Mouse (Mus musculus): ENCODE measurements around the gene Atg13. TPM values are rescaled to one million over a fixed set of nuclear protein-coding genes. Genes with fewer than 3 reads are reported as not detected.

The Atg13 gene
- total and polyA plus RNA-seq, 3 experiments = 5.8 to 20.7 (median 8.5) TPM

DNA sequence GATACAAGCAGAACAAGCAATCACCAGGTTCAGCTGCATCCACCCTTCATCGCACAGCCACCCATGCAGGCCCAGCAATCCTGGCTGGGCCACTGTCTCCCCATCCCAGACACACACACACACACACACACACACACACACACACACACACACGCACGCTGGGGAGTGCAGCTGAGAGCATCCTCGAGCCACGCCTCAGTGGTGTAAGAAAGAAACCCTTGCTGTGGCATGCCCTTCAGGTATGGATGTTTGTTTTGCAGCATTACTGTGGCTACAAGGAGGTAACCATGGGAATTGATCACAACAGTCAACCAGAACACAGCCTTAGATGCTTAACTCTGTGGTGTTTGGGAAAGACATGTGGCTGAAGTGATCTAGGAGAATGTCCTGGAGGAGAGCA lies 78.1 kb downstream of the Atg13 start:
- Histone ChIP-seq H3K27ac (ENCODE audit: insufficient read depth, low read depth) (no peak overlapping the region), H3K27me3 (replicated peaks) (peaks cover 2% of the 10 kb centered on the region), H3K79me2 (replicated peaks; ENCODE audit: control insufficient read depth, extremely low read depth, insufficient read depth, poor library complexity, severe bottlenecking) (no peaks in the 10 kb centered on the region), H3K4me1 (ENCODE audit: control insufficient read depth in 1 of 2, insufficient read depth in 2 of 2) (peaks cover 7 to 22% of the 10 kb centered on the region in 2 experiments; a peak in 3 of 4 replicates), H3K4me3 (replicated peaks in 1 of 3; ENCODE audit: low read depth in 2 of 3, low read length in 2 of 3, poor library complexity in 1 of 3) (no peak overlapping the region), H3K36me3 (replicated peaks in 1 of 2; ENCODE audit: control insufficient read depth in 1 of 2, insufficient read depth in 1 of 2, low read length in 1 of 2) (no peaks in the 10 kb centered on the region), H3K9ac (ENCODE audit: insufficient read depth, low read depth) (no peak overlapping the region), H3K9me3 (replicated peaks; ENCODE audit: low read length) (no peaks in the 10 kb centered on the region), H3K4me2 (ENCODE audit: insufficient read depth, low read depth, poor library complexity, severe bottlenecking) (no peak overlapping the region)
- TF ChIP-seq ELF1 (IDR thresholded peaks at IDR 0.05; ENCODE audit: low read depth, low read length) (no peak), E2F4 (IDR thresholded peaks at IDR 0.05; ENCODE audit: insufficient replicate concordance, low read depth, low read length) (no peak), RCOR1 (conservative IDR thresholded peaks at IDR 0.05; ENCODE audit: low read depth, low read length) (no peak), CHD1 (IDR thresholded peaks at IDR 0.05; ENCODE audit: low read depth, low read length) (no peak), TBP (conservative IDR thresholded peaks at IDR 0.05; ENCODE audit: low read depth, low read length) (no peak), HCFC1 (IDR thresholded peaks at IDR 0.05; ENCODE audit: low read depth, low read length) (no peak), IRF4 (IDR thresholded peaks at IDR 0.05; ENCODE audit: low read depth, low read length) (no peak), RAD21 (IDR thresholded peaks at IDR 0.05; ENCODE audit: low read depth, low read length) (no peak), MAX (IDR thresholded peaks at IDR 0.05; ENCODE audit: low read length) (no peak), MAFK (IDR thresholded peaks at IDR 0.05; ENCODE audit: insufficient replicate concordance, low read length) (no peak), JUND (conservative IDR thresholded peaks at IDR 0.05; ENCODE audit: low read depth, low read length) (no peak), ETS1 (conservative IDR thresholded peaks at IDR 0.05; ENCODE audit: low read depth, low read length) (no peak), UBTF (IDR thresholded peaks at IDR 0.05; ENCODE audit: low read depth, low read length) (no peak), ZC3H11A (IDR thresholded peaks at IDR 0.05; ENCODE audit: low read depth, low read length) (no peak), CHD2 (IDR thresholded peaks at IDR 0.05; ENCODE audit: low read length) (no peak), MAZ (IDR thresholded peaks at IDR 0.05; ENCODE audit: low read depth, low read length) (no peak), NELFE (IDR thresholded peaks at IDR 0.05; ENCODE audit: low read depth, low read length) (no peak)
- dilution Hi-C loops (cut with MboI; ENCODE audit: extremely low pct_ligation_motif_present, extremely low pct_unique_long_range_greater_than_20kb, low sequenced_read_pairs) = no loop called here
- in situ Hi-C loops (cut with MboI; ENCODE audit: low pct_ligation_motif_present, low pct_unique_long_range_greater_than_20kb, low sequenced_read_pairs) = no loop called here
- no peak for DNase-seq (ENCODE audit: extremely low read depth)

GRCm38 (mm10) chr2:91631826-91632225 lies 78.5 kb downstream of the Atg13 start:
- H3K4me2 ChIP-seq (ENCODE audit: insufficient read depth, low read depth, poor library complexity, severe bottlenecking) = no peak overlapping the region
- TF ChIP-seq BHLHE40 (IDR thresholded peaks at IDR 0.05; ENCODE audit: low read depth, low read length) = no peak
- TF ChIP-seq KAT2A (IDR thresholded peaks at IDR 0.05; ENCODE audit: insufficient replicate concordance, low read length) = no peak
- TF ChIP-seq EP300 (IDR thresholded peaks at IDR 0.05; ENCODE audit: low read length) = no peak
- TF ChIP-seq CHD2 (IDR thresholded peaks at IDR 0.05; ENCODE audit: low read length) = no peak
- TF ChIP-seq ZC3H11A (IDR thresholded peaks at IDR 0.05; ENCODE audit: low read depth, low read length) = no peak
- TF ChIP-seq SIN3A (IDR thresholded peaks at IDR 0.05; ENCODE audit: low read length) = no peak
- no peak for TF ChIP-seq GABPA (IDR thresholded peaks at IDR 0.05; ENCODE audit: insufficient replicate concordance, low read depth, low read length)
- no peak for TF ChIP-seq MAZ (IDR thresholded peaks at IDR 0.05; ENCODE audit: low read depth, low read length)
- TF ChIP-seq MAFK (IDR thresholded peaks at IDR 0.05; ENCODE audit: insufficient replicate concordance, low read length) = no peak
- TF ChIP-seq NRF1 (IDR thresholded peaks at IDR 0.05; ENCODE audit: low read depth, low read length) = no peak
- no peak for TF ChIP-seq RAD21 (IDR thresholded peaks at IDR 0.05; ENCODE audit: low read depth, low read length)
- no peak for TF ChIP-seq RCOR1 (conservative IDR thresholded peaks at IDR 0.05; ENCODE audit: low read depth, low read length)
- TF ChIP-seq SMC3 (IDR thresholded peaks at IDR 0.05; ENCODE audit: low read depth, low read length) = no peak
- TF ChIP-seq MYC (IDR thresholded peaks at IDR 0.05; ENCODE audit: low read depth, low read length) = no peak
- no peak for TF ChIP-seq JUN (IDR thresholded peaks at IDR 0.05; ENCODE audit: insufficient read depth, low read depth, low read length)
- TF ChIP-seq E2F4 (IDR thresholded peaks at IDR 0.05; ENCODE audit: insufficient replicate concordance, low read depth, low read length) = no peak
- no peak for TF ChIP-seq ETS1 (conservative IDR thresholded peaks at IDR 0.05; ENCODE audit: low read depth, low read length)
- no peak for TF ChIP-seq MXI1 (IDR thresholded peaks at IDR 0.05; ENCODE audit: low read depth, low read length)
- TF ChIP-seq POLR2A (IDR thresholded peaks at IDR 0.05; ENCODE audit: low read depth, low read length) = no peak
- no peak for TF ChIP-seq POLR2AphosphoS2 (IDR thresholded peaks at IDR 0.05; ENCODE audit: low read depth, low read length)
- H3K4me3 ChIP-seq (replicated peaks in 1 of 3; ENCODE audit: low read depth in 2 of 3, low read length in 2 of 3, poor library complexity in 1 of 3) = no peak overlapping the region
- H3K4me1 ChIP-seq (ENCODE audit: control insufficient read depth in 1 of 2, insufficient read depth in 2 of 2) = peaks cover 7 to 20% of the 10 kb centered on the region in 2 experiments; a peak in 3 of 4 replicates
- no peak for DNase-seq (ENCODE audit: extremely low read depth)
- no peaks in the 10 kb centered on the region for H3K36me3 ChIP-seq (replicated peaks in 1 of 2; ENCODE audit: control insufficient read depth in 1 of 2, insufficient read depth in 1 of 2, low read length in 1 of 2)
- no peak overlapping the region for H3K27ac ChIP-seq (ENCODE audit: insufficient read depth, low read depth)
- in situ Hi-C loops (cut with MboI; ENCODE audit: low pct_ligation_motif_present, low pct_unique_long_range_greater_than_20kb, low sequenced_read_pairs) (no loop called here), dilution Hi-C loops (cut with MboI; ENCODE audit: extremely low pct_ligation_motif_present, extremely low pct_unique_long_range_greater_than_20kb, low sequenced_read_pairs) (no loop called here)
- no peak overlapping the region for H3K9ac ChIP-seq (ENCODE audit: insufficient read depth, low read depth)
- H3K27me3 ChIP-seq (replicated peaks) = peaks cover 2% of the 10 kb centered on the region
- no peaks in the 10 kb centered on the region for H3K79me2 ChIP-seq (replicated peaks; ENCODE audit: control insufficient read depth, extremely low read depth, insufficient read depth, poor library complexity, severe bottlenecking)
- no peaks in the 10 kb centered on the region for H3K9me3 ChIP-seq (replicated peaks; ENCODE audit: low read length)
